Mouse (Mus musculus): Measurements from ENCODE around the gene Fdxacb1. TPM values are rescaled to one million over a fixed set of nuclear protein-coding genes. Genes with fewer than 3 reads are reported as not detected.

Fdxacb1 gene
- total RNA-seq, 2 experiments from 2014 or later, result 5.5 to 6.2 TPM

DNA sequence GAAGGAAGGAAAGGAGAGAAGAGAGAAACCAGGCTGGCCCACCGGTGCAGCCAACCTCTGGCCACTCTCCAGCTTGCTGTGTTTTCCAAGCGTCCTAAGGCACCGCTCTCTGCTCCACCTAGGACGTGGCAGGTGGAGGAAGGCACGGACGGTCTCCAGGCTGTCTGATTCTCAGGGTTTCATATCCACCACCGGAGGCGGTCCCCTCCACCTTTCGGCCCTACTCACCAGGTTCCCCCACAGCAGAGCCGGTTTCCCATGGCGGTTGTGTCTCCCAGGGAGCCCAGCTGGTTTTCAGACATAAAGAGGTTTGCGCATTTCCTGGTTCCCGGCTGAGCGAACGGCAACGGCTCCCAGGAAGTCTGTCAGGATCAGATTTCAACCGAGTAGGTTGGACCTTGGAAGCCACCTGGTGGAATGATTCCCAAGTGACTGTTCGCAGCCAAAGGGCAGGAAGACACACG is 21.8 kb upstream of the Fdxacb1 start, which contains the start of gene 2310030G06Rik:
Gene 2310030G06Rik, minus strand, starts transcription at position 323 of the 464 bp plus-strand sequence.
- DNase-seq (ENCODE audit: low spot score in 2 of 2), result peak in 1 of 2 experiments; percentile 15

DNA sequence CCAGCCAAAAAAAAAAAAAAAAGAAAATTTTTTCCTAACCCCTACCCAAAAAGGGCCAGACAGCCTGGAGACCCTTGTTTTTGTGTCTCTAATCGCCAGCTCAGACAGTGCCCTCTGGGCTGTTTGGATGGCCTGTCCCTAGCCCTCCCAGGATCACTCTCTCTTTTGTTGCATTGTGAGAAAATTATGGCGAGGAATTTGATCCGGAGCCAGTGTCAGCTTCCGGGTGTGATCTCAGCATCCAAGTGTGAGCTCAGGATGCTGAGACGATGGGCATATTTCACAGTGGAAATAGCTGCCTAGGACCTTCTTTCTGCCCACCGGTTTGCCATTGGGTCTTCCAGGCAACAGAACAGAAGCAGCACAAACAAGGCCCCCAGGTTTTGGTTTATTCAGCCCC is 17.3 kb upstream of the Fdxacb1 start:
- DNase-seq (ENCODE audit: low spot score in 2 of 2), result no peak

- DNase-seq (ENCODE audit: low spot score in 2 of 2), result no peak
These were observed 16.7 kb upstream of the Fdxacb1 start, which contains the start of gene Cryab for GRCm38 (mm10) chr9:50751323-50751722. Gene Cryab, plus strand, starts transcription at chr9:50751325.

GRCm38 (mm10) chr9:50752054-50752602 is 15.9 kb upstream of the Fdxacb1 start, which contains the start of gene Hspb2:
Gene Hspb2, minus strand, starts transcription at chr9:50752354.
- no peak for DNase-seq (ENCODE audit: low spot score in 2 of 2)

- DNase-seq (ENCODE audit: low spot score in 2 of 2), result peak; percentile 67
These were observed 15.0 kb upstream of the Fdxacb1 start for GRCm38 (mm10) chr9:50752784-50753615.

DNA sequence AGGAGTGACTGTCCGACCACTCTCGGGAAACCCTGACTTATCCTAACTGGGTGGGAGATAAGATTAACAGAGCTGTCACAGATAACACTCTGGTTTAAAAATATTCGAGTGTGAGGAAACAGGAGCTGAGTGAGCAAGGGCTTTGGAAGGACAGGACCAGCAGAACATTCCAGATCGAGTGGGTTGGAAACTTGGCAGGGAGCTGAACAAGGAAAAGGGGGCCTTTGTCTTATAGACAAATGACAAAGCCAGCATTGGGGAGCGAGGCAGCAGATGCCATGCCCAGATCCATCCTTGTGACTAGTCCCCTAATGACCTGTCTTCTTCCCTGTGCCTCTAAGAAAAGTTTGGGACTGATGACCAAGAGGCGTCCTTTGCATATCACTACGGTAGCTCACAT is 14.1 kb upstream of the Fdxacb1 start:
- no peak for DNase-seq (ENCODE audit: low spot score in 2 of 2)

- DNase-seq (ENCODE audit: low spot score in 2 of 2), result no peak
These were observed 11.3 kb upstream of the Fdxacb1 start for GRCm38 (mm10) chr9:50756711-50757110.

GRCm38 (mm10) chr9:50761520-50762243 is 6.4 kb upstream of the Fdxacb1 start:
- DNase-seq (ENCODE audit: low spot score in 2 of 2), result no peak

DNA sequence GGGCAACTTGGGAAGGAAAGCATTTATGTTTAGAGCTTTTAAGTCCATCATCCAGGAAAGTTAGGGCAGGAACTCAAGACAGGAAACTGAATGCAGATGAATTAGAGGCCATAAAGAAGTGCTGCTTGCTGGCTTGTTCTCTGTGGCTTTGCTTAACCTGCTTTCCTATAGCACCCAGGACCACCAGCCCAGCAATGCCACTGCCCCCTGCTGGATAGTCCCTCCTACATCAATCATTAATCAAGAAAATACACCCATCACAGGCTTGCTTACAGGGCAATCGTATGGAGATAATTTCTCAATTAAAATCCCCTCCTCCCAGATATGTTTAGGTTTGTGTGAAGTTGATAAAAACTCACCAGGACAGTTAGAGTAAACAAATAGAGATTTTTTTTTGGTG is 4.7 kb upstream of the Fdxacb1 start:
- peak in 1 of 2 experiments; percentile 58 for DNase-seq (ENCODE audit: low spot score in 2 of 2)

GRCm38 (mm10) chr9:50767531-50768106 is 417 bp upstream of the Fdxacb1 start:
- DNase-seq (ENCODE audit: low spot score in 2 of 2), result no peak

GRCm38 (mm10) chr9:50770011-50770410 is 2.0 kb downstream of the Fdxacb1 start:
- DNase-seq (ENCODE audit: low spot score in 2 of 2), result no peak

DNA sequence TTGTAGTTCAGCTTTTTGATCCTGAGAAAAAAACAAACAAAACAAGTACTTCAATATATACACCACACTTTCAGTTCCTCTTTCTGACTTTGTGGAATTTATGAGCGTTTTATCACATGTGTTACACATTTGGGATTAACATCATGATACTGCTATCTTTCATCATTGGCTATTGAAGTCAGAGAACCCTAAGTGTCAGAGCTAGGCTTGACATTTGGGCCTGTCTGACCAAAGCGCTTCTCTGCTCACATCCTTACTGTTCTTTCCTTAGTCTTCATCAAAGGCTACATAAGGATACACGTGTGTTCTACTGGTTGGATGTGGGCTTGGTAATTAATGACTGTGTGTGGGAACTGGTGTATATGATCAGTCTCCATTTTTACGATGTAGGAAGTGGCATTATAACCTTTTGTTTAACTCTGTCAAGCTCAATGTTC is 6.0 kb downstream of the Fdxacb1 start:
- DNase-seq (ENCODE audit: low spot score in 2 of 2), result no peak

DNA sequence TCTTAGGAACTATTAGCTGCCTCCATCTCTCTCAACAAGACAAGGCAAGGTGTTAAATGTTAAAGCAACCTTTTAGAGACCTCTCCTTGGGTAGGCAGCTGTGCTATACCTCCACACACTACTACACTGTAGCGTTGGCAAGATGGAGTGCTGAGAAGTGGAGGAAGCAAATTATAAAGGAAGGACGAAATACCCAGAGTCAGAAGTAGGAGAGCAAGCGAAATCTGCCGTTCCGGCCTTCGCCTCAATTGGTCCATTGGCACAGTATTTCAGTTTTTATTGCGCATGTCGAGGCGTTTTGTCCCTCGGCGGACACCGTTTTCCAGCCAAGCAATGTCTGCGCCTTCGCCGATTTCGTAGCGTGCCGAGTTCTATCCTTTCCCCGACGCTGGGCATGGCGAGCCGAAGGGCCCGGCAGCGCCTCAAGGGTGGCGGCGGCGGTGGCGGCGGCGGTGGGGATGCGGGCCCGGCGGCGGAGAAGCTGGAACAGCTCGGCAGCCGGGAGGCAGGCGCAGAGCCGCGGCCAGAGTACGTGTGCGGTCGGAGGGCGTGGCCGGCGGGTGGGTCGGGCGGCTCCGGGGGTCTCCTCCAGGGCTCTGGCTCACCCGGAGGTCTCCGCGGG is 7.1 kb downstream of the Fdxacb1 start, which contains the start of the genes Alg9 and 1110032A03Rik:
Gene Alg9, plus strand, starts transcription at position 29 of the 622 bp plus-strand sequence.
Gene 1110032A03Rik, minus strand, starts transcription at position 530 of the 622 bp plus-strand sequence.
- DNase-seq (ENCODE audit: low spot score in 2 of 2), result peak; percentile 90 to 93

- peak; percentile 34 to 40 for DNase-seq (ENCODE audit: low spot score in 2 of 2)
These were observed 7.7 kb downstream of the Fdxacb1 start for GRCm38 (mm10) chr9:50775662-50776126.

DNA sequence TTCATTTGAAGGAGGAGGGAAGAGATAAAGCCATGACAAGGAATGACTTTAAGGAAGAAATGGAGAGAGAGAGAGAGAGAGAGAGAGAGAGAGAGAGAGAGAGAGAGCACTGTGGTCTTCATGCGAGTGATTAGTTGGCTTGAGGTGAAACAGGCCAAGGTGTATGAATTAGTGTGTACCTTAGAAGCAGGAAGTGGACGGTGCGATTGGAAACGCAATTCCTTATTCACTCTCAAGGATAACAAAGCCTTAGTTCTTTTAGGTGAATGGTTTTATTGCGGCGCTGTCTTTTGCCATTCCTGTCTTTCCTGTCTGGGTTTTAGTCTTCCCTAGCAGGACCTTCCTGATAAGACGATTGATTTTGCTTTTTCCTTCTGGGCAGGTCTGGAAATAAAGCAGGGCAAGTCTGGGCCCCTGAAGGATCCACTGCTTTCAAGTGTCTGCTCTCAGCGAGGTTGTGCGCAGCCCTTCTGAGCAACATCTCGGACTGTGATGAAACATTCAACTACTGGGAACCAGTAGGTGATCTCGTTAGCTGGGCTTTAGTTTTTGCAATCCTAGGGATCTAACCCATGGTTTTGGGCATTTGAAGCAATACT is 8.2 kb downstream of the Fdxacb1 start:
- no peak for DNase-seq (ENCODE audit: low spot score in 2 of 2)

GRCm38 (mm10) chr9:50782155-50782554 is 14.1 kb downstream of the Fdxacb1 start:
- peak; percentile 48 to 50 for DNase-seq (ENCODE audit: low spot score in 2 of 2)

GRCm38 (mm10) chr9:50795266-50795665 is 27.2 kb downstream of the Fdxacb1 start:
- DNase-seq (ENCODE audit: low spot score in 2 of 2), result no peak

DNA sequence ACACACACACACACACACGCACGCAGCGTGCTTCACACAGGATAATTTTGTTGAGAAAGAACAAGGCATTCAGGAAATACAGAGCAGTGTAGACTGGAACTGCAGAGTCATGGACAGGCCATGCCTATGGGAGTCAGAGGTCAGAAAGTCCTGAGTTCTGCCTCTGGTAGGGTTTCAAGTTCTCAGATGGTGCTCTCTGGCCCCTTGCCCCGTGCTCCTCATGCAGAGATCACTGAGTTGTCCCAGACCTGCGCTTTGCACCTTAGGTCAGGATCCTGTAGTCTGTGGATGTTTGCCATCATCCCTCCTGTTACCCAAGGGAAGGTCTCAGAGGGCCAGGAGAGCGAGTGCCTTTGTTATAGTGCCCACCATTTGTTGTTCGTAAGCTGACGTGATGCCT is 28.7 kb downstream of the Fdxacb1 start:
- no peak for DNase-seq (ENCODE audit: low spot score in 2 of 2)

- DNase-seq (ENCODE audit: low spot score in 2 of 2), result no peak
These were observed 29.6 kb downstream of the Fdxacb1 start for GRCm38 (mm10) chr9:50797641-50798040.

- DNase-seq (ENCODE audit: low spot score in 2 of 2), result no peak
These were observed 30.3 kb downstream of the Fdxacb1 start for GRCm38 (mm10) chr9:50798368-50798767.

All from layer of hippocampus, postnatal 10 days (tissue).